Mouse (Mus musculus): ENCODE measurements at regions not wholly inside any gene's neighbourhood (a gene's known extent, or its start where the extent isn't known, plus 50 kb on each side); places are given as distances from the start of the nearest gene placed in this dataset.

GRCm38 (mm10) chr10:51291412-51292207, 188.8 kb upstream of the Gm49339 start:
- in situ Hi-C loops (cut with MboI; ENCODE audit: low sequenced_read_pairs in 2 of 2, unreplicated experiment in 2 of 2): no loop called here
- no peak overlapping the region for H3K4me3 ChIP-seq (ENCODE audit: insufficient read depth in 1 of 2, low read depth in 1 of 2, low read length in 2 of 2, poor library complexity in 1 of 2, severe bottlenecking in 1 of 2)
- H3K27ac ChIP-seq (ENCODE audit: insufficient read depth, low read depth, low read length, poor library complexity, severe bottlenecking): no peak overlapping the region
- no peaks in the 10 kb centered on the region for H3K36me3 ChIP-seq (ENCODE audit: control insufficient read depth, insufficient read depth, low read length, poor library complexity, severe bottlenecking)
- no peaks in the 10 kb centered on the region for H3K9me3 ChIP-seq (ENCODE audit: control insufficient read depth, insufficient read depth, low read depth, low read length)
- TF ChIP-seq ZC3H11A (IDR thresholded peaks at IDR 0.05; ENCODE audit: borderline replicate concordance, low read depth, low read length): no peak
- TF ChIP-seq MAFK (IDR thresholded peaks at IDR 0.05; ENCODE audit: insufficient read depth, low read depth, low read length): no peak
- TF ChIP-seq HCFC1 (IDR thresholded peaks at IDR 0.05; ENCODE audit: borderline replicate concordance, insufficient read depth, low read length): no peak
- no peak for TF ChIP-seq CHD2 (IDR thresholded peaks at IDR 0.05; ENCODE audit: low read depth, low read length)
- no peak for TF ChIP-seq ZNF384 (IDR thresholded peaks at IDR 0.05; ENCODE audit: low read depth, low read length)
- DNase-seq (ENCODE audit: low read depth, low spot score): no peak
- H3K4me1 ChIP-seq (ENCODE audit: control insufficient read depth in 2 of 2, insufficient read depth in 2 of 2, low read length in 2 of 2, poor library complexity in 1 of 2): no peaks in the 10 kb centered on the region
- H3K9ac ChIP-seq (ENCODE audit: insufficient read depth, low read depth, low read length, poor library complexity, severe bottlenecking): no peak overlapping the region

GRCm38 (mm10) chr10:51312814-51313213, 167.6 kb upstream of the Gm49339 start:
- no peak overlapping the region for H3K4me3 ChIP-seq (ENCODE audit: insufficient read depth in 1 of 2, low read depth in 1 of 2, low read length in 2 of 2, poor library complexity in 1 of 2, severe bottlenecking in 1 of 2)
- no peaks in the 10 kb centered on the region for H3K4me1 ChIP-seq (ENCODE audit: control insufficient read depth in 2 of 2, insufficient read depth in 2 of 2, low read length in 2 of 2, poor library complexity in 1 of 2)
- H3K9me3 ChIP-seq (ENCODE audit: control insufficient read depth, insufficient read depth, low read depth, low read length): no peaks in the 10 kb centered on the region
- no peak for TF ChIP-seq ZC3H11A (IDR thresholded peaks at IDR 0.05; ENCODE audit: borderline replicate concordance, low read depth, low read length)
- no peak for TF ChIP-seq ZNF384 (IDR thresholded peaks at IDR 0.05; ENCODE audit: low read depth, low read length)
- no peak for TF ChIP-seq MAFK (IDR thresholded peaks at IDR 0.05; ENCODE audit: insufficient read depth, low read depth, low read length)
- no peak for TF ChIP-seq HCFC1 (IDR thresholded peaks at IDR 0.05; ENCODE audit: borderline replicate concordance, insufficient read depth, low read length)
- TF ChIP-seq CHD2 (IDR thresholded peaks at IDR 0.05; ENCODE audit: low read depth, low read length): no peak
- in situ Hi-C loops (cut with MboI; ENCODE audit: low sequenced_read_pairs in 2 of 2, unreplicated experiment in 2 of 2): no loop called here
- no peak overlapping the region for H3K27ac ChIP-seq (ENCODE audit: insufficient read depth, low read depth, low read length, poor library complexity, severe bottlenecking)
- no peaks in the 10 kb centered on the region for H3K36me3 ChIP-seq (ENCODE audit: control insufficient read depth, insufficient read depth, low read length, poor library complexity, severe bottlenecking)
- no peak overlapping the region for H3K9ac ChIP-seq (ENCODE audit: insufficient read depth, low read depth, low read length, poor library complexity, severe bottlenecking)
- DNase-seq (ENCODE audit: low read depth, low spot score): no peak

DNA sequence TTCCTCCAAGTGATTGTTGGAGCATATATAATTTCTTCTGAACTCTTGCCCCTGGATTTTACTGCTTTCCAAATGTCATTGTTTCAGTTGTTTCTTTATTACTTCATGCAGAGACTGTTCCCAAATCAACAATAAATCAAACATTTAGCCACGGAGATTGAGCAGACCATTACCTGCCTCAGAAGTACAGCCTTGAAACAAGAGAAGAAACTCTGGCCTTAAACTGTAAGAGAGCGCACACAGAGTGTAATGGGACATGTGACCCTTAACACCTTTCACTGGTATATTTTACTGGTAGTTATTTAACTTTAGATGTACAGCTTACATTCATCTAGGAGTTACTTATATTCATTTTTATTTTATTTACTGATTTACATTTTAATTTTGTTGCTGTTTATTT, 160.2 kb upstream of the Gm49339 start:
- TF ChIP-seq ZC3H11A (IDR thresholded peaks at IDR 0.05; ENCODE audit: borderline replicate concordance, low read depth, low read length) (no peak), HCFC1 (IDR thresholded peaks at IDR 0.05; ENCODE audit: borderline replicate concordance, insufficient read depth, low read length) (no peak), ZNF384 (IDR thresholded peaks at IDR 0.05; ENCODE audit: low read depth, low read length) (no peak), CHD2 (IDR thresholded peaks at IDR 0.05; ENCODE audit: low read depth, low read length) (no peak), MAFK (IDR thresholded peaks at IDR 0.05; ENCODE audit: insufficient read depth, low read depth, low read length) (no peak)
- H3K27ac ChIP-seq (ENCODE audit: insufficient read depth, low read depth, low read length, poor library complexity, severe bottlenecking): no peak overlapping the region
- H3K4me1 ChIP-seq (ENCODE audit: control insufficient read depth in 2 of 2, insufficient read depth in 2 of 2, low read length in 2 of 2, poor library complexity in 1 of 2): no peaks in the 10 kb centered on the region
- H3K9me3 ChIP-seq (ENCODE audit: control insufficient read depth, insufficient read depth, low read depth, low read length): no peaks in the 10 kb centered on the region
- in situ Hi-C loops (cut with MboI; ENCODE audit: low sequenced_read_pairs in 2 of 2, unreplicated experiment in 2 of 2): no loop called here
- no peak overlapping the region for H3K4me3 ChIP-seq (ENCODE audit: insufficient read depth in 1 of 2, low read depth in 1 of 2, low read length in 2 of 2, poor library complexity in 1 of 2, severe bottlenecking in 1 of 2)
- no peaks in the 10 kb centered on the region for H3K36me3 ChIP-seq (ENCODE audit: control insufficient read depth, insufficient read depth, low read length, poor library complexity, severe bottlenecking)
- H3K9ac ChIP-seq (ENCODE audit: insufficient read depth, low read depth, low read length, poor library complexity, severe bottlenecking): no peak overlapping the region
- no peak for DNase-seq (ENCODE audit: low read depth, low spot score)

- TF ChIP-seq MAFK (IDR thresholded peaks at IDR 0.05; ENCODE audit: insufficient read depth, low read depth, low read length) (no peak), ZC3H11A (IDR thresholded peaks at IDR 0.05; ENCODE audit: borderline replicate concordance, low read depth, low read length) (no peak), ZNF384 (IDR thresholded peaks at IDR 0.05; ENCODE audit: low read depth, low read length) (no peak), CHD2 (IDR thresholded peaks at IDR 0.05; ENCODE audit: low read depth, low read length) (no peak), HCFC1 (IDR thresholded peaks at IDR 0.05; ENCODE audit: borderline replicate concordance, insufficient read depth, low read length) (no peak)
- H3K9me3 ChIP-seq (ENCODE audit: control insufficient read depth, insufficient read depth, low read depth, low read length): no peaks in the 10 kb centered on the region
- H3K36me3 ChIP-seq (ENCODE audit: control insufficient read depth, insufficient read depth, low read length, poor library complexity, severe bottlenecking): no peaks in the 10 kb centered on the region
- H3K4me1 ChIP-seq (ENCODE audit: control insufficient read depth in 2 of 2, insufficient read depth in 2 of 2, low read length in 2 of 2, poor library complexity in 1 of 2): no peaks in the 10 kb centered on the region
- H3K9ac ChIP-seq (ENCODE audit: insufficient read depth, low read depth, low read length, poor library complexity, severe bottlenecking): no peak overlapping the region
- no peak for DNase-seq (ENCODE audit: low read depth, low spot score)
- in situ Hi-C loops (cut with MboI; ENCODE audit: low sequenced_read_pairs in 2 of 2, unreplicated experiment in 2 of 2): no loop called here
- H3K27ac ChIP-seq (ENCODE audit: insufficient read depth, low read depth, low read length, poor library complexity, severe bottlenecking): no peak overlapping the region; the same call in 1 of the 2 replicates
- no peak overlapping the region for H3K4me3 ChIP-seq (ENCODE audit: insufficient read depth in 1 of 2, low read depth in 1 of 2, low read length in 2 of 2, poor library complexity in 1 of 2, severe bottlenecking in 1 of 2)
Observed at GRCm38 (mm10) chr10:51328772-51329171, 151.6 kb upstream of the Gm49339 start.
